Mouse (Mus musculus) urinary bladder, postnatal 36 days (tissue): ENCODE measurements around the gene Icosl.
"Not testable (repeated sequence)": the region's sequence is repeated elsewhere in the genome, so short reads cannot be mapped to it uniquely, and the experiment has no call there.

Experiments
- DNase-seq, 2 experiments: peaks; one replicate each; pipeline ENCODE4 v3.0.0; 2022; ENCODE audit warnings: low spot score in 2 of 2, mixed read lengths in 1 of 2

Icosl gene

DNA sequence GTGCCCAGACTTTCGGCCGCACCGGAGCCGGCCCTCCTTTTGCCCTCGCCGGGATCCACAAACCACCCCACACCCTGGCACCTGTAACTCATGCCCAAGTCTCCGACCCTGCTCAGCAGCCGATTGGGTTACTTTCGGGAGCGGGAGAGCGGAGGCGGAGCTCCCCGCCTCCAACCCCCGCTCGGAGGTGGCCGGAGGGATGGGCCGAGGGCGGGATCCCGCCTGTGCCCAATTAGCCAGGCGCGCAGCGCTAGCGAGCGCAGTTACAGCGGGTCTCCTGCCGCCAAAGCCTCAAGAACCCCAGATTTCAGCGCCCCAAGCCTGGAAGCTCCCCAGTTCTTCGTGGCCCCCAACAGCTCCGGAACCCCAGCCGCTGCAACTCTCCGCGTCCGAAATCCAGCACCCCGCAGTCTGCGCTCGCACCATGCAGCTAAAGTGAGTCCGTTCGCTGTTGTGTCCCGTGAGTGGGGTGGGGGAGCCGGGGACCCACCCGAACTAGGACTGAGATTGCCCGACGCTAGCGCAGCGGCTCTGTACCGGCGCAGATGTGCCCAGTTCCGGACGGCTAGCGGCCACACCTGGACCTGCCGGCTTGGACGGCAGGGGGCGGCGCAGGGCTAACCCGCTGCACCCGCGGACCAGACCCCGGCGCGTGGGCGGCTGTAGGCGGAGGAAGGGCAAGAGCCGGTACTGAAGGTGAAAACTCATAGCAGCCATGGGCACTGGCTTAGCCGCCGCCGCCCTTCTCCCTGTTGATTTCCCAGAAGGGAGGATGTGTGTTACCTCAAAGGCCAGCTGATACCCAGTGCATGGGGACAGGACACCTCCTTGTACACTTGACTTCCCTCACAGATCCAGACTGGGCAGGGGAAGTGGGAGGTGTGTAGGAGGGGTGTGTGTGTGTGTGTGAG is at the start of gene Icosl:
TSS of gene Icosl (plus strand) at position 202 of the 911 bp plus-strand sequence.
- peak; percentile 79 to 85 for DNase-seq

DNA sequence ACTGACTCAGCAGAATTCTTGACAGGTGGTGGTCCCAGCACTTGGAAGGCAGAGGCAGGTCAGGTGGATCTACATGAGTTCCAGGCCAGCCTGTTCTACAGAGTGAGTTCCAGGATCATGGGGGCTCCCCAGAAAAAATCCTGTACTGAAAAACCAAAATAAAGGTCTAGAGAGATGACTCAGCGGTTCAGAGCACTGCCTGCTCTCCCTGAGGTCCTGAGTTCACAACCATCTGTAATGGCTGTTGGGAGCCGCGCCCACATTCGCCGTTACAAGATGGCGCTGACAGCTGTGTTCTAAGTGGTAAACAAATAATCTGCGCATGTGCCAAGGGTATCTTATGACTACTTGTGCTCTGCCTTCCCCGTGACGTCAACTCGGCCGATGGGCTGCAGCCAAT is 49.1 kb upstream of the Icosl start:
- not testable (repeated sequence) for DNase-seq

DNA sequence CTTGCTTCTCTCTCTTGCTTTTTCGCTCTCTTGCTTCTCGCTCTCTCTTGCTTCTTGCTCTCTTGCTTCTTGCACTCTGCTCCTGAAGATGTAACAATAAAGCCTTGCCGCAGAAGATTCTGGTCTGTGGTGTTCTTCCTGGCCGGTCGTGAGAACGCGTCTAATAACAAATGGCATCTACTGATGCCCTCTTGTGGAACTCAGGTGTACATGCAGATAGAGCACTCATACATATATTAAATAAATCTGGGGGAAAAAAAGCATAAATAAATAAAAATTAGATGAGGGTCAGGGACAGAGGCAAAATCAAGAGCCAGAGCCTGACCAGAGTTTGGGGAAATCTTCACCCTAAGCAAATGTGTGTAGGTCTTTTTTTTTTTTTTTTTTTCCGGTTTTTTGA is 43.6 kb upstream of the Icosl start:
- not testable (repeated sequence) for DNase-seq

DNA sequence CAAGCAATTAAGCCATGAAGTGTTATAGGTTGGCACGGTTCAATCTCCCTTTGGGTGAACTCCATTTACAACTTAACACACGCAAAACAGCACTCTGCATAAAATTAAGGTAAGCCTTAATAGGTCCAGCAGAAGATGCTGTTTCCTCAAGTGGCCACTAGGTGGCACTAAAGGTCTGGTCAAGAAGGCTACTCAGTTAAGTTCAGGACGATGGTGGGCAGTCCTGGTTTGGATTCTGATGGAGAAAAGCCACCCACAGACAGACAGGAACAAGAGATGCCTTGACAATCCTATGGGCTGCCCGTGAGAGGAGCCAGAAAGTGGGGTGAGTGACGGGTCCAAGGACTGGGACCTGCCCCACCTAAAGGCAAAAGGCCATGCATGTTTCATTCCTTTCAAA is 41.0 kb upstream of the Icosl start:
- peak; percentile 55 to 69 for DNase-seq

DNA sequence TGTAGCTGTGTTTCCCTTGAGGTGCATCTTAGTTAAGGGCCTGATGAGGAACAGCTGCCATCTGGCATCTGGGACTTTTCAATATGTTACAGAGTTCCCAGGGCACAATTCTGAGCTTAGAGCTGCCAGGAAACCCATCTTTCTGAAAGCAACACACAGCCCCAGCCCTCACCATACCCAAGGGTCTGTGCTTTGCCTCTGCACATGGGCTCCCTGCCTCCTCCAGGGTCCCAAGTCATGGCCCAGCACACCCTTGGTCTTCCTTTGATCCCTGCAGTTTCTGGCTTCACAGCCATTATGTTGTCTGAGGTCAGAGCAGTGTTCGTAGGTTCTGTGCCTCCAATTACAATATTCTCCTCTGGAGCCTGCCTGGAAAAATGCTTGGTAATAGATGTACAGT is 40.0 kb upstream of the Icosl start:
- DNase-seq: no peak

DNA sequence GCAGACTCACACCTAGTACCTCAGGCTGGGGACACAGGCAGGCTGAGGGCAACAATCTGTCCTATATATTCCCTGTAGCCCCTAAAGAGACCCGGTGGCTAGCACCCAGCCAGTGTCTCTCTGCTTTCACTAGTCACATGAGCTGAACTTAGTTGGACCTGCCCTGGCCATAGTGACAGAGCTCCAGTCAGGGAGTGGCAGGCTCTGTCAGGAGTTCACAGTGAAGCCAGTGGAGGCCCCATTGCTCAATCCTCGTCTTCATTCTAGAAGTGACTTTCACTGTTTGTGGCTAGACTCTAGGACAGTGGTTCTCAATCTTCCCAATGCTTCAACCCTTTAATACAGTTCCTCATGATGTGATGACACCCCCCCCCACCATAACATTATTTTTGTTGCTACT is 37.1 kb upstream of the Icosl start:
- DNase-seq: no peak

DNA sequence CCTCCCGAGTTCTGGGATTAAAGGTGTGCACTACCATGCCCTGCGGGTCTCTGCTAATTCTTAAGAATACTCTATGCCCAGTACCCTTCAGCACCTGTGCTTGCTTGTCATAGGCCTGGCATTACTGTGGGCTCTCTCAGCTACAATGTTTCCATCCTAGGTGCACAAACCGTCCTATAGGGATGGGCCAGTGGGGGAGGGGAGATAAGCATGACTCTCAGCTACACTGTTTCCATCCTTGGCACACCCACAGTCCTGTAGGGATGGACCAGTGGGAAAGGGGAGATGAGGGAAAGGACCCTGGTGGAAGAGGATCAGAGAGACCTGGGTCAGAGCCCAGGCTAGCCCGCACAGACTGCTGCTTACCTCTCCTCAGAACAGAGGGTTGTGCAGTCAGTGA is 32.0 kb upstream of the Icosl start:
- DNase-seq: no peak

DNA sequence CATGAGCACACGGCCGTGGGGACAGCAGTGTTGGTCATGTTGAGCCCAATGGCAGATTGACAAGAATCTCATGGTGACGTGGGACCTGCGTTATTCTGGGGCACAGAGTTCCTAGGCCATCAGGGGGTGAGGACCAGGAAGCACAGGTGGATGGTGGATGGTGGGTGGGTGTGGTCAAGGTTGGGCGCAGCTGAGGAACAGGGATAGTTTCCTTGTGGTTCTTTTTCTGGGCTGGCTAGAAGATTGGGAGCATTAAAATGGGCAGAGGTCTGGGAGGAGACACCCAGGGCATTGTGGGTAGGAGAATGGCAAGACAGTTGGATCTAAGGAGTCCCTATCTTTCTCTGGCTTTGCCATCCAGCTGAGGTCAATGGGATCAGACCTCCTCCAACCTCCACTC is 27.5 kb upstream of the Icosl start, which contains the start of gene Dnmt3l:
TSS of gene Dnmt3l (plus strand) at position 301 of the 400 bp plus-strand sequence.
- DNase-seq: no peak

DNA sequence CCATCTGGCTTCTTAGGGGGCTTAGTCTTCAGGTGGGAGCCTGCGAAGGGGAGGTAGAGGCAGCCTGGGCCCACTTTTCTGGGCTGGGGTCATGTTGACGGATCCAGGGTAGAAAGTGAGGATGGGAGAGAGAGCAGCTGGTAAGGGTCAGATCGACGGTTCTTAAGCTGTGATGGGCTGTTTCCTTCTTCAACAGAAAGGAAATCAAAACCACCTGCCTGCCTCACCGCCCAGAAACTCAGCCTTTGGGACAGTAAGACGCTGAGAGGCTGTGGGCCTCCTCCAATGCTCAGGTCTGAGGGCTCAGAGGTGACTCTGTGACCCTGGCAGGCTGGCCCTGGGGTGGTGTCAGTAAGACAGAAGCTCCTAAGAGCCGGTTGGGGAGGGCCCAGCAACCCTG is 27.0 kb upstream of the Icosl start:
- DNase-seq: no peak

DNA sequence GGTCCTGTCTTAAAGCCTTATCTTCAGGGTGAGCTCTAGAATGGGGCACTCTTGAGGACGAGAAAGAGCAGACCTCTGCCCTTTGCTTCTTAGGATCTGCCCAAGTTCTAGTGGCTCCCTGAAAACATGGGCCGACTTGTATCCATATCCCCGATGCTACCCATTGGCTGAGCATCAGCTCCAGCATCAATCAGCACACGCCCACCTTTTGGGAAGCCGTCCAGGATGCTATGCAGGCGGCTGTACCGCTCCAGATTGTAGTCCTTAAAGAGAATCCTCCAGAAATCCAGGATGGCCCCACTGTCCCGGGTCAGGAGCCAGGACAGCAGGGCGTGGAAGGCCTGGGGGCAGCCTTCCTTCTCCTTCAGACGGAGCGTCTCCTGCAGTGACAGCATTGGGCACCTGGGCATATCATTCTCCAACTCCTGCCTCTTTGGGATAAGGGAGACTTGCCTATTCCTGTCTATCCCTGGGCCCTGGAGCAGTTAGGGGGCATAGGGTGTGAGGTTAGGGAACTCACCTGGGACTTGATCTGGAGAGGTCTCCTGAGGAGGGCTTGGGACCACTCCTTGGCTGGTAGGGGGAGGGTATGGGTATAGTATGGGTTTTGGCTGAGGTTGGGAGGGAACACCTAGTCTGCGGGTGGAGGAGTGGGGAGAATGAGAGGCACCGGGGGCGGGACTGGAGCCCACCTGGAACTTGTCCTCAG is 26.3 kb upstream of the Icosl start:
- DNase-seq: no peak

DNA sequence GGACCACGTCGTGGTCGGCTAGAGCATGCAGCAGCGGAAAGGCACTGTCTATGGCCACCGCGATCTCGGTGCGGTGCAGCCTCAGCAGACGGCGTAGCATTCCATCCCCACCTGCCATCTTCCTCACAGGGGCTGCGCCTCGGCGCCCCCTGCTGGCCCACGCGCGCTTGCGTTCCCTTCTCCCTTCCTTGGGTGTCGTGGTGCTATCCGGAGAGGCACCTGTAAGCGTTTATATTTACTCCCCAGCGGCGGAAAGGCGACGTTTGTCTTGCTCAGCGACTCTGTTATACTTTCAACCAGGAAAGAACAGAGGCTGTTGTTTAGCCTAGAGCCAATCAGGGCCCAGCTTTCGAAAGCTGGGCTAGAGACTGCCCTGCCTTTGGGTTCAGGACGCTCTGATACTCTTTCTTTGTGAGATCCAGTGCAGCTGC is 25.7 kb upstream of the Icosl start, which contains the start of gene Aire:
TSS of gene Aire (minus strand) at position 205 of the 431 bp plus-strand sequence.
- DNase-seq: peak; percentile 33 to 64

DNA sequence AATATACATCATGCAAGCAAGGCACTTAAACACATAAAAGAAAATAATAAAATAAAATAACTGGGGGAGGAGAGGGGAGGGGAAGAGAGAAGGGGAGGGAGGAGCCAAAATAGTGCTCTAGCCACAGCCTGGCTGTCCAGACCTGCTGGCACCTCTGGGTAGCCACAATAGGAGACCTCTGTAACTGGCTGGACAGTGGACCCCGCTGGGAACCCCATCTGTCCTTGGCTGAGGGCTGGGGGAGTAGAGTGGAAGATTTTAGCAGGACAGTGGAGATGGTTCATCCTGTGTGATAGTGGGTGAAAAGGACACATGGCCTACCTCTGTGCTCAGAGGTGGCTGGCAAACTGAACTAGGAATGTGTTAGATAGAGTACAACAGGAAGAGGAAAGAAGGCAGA is 24.6 kb upstream of the Icosl start:
- no peak for DNase-seq

DNA sequence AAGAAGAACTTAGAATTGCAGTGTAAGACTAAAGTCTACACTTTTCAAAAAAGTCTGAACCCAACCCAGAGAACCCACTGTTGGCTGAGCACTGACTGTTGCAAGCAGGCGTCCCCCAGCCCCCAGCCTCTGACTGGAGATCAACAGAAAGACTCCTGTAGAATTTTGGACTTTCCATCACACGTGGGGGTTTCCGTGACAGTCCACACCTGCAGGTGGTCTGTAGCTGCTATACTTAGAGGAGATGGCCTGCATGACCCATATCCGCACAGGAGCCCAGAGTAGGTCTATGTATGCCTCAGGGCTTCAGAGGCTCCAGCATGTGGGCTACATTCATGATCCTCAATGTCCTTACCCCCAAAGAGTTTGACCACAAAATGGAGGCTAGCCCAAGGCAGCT is 22.7 kb upstream of the Icosl start:
- DNase-seq: no peak

DNA sequence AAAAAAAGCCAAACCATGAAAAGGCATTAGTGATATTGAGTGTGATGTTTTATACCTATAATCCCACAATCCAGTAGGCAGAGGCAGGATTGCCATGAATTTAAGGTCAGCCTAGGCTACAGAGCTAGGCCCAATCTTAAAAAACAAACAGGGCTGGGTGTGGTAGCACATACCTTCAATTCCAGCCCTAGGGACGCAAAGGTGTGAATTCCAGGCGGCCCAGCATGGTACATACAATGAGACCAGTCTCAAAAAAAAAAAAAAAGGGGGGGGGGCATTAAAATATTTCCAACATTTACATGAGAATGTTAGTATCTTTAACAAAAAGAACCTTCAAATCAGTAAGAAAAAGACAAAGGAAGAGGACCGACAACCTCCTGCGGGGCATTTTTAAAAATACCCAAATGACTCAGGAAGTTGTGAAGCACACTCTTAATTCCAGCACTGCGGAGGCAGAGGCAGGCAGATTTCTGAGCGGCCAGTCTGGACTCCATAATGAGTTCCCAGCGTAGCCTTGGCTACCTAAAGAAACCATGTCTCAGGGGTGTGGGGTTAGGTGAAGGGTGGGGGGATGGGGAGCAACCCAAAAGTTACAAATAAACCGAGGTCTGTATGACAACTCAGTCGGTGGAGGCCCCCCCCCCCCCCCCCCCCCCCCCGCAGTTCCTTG is 20.9 kb upstream of the Icosl start:
- DNase-seq: no peak

DNA sequence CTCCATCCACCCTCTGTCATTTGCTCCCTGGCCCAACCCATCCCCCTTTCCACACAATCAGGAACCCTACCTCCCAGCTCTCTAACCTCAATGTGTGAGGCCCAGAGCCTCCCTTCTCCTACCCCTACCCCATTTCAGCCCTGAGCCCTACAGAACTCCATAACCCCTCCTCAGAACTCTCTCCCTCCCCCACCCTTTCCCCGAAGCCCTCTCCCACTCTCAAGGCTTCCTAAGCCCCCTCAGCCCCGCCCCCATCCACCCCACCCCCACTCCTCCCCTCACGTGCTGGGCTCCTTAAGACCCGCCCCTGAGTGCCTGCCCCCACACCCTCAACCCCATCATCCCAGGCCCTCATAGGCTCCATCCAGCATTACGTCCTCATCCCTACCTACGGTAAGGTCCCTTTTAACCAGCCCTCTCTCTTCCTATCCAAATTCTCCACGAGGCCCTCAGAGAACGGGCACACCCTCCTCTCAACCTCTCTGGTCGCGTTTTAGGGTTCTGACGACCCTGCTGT is 19.5 kb upstream of the Icosl start:
- no peak for DNase-seq

DNA sequence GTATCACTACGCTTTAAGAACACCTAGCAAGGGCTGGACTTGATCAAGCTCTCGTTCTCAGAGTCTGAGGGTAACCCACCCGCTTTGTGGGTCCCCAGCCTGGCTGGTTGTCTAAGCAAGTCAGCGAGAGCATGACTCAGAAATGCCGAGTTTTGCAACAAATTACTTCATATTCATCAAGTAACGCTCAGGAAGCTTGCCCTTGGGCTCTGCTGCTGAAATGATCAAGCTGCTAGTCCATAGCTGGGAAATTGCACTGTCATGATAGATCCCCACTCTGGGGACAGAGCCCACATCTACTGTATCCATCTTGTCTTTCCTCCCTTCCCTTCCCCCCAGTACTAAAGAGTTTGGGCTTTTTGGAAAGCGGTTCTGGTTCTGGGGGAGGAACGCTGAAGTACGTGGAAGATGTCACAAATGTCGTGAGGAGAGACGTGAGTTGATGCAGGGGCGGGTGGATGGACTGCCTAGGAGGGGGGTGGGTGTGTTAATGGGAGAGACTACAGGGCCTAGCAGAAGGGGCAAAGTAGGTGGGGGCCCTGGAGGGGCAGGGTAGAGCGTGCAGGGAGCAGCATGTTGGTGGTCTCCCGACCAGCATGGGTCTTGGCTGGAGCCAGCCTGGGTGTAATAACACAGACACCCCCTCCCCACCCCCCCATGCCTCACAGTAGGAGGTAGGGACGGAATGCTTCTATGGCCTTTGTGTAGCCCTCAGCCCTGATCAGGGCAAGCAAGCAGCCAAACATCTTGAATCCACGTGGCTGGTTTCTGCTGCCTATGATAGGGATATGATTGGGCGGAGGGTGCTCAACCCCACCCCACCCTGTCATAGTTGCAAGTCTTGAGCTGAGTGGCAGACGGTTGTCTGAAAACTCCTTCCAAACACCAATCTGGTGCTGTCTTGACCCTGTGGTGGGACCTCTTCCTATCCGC is 14.2 kb upstream of the Icosl start:
- peak; percentile 25 to 50 for DNase-seq

DNA sequence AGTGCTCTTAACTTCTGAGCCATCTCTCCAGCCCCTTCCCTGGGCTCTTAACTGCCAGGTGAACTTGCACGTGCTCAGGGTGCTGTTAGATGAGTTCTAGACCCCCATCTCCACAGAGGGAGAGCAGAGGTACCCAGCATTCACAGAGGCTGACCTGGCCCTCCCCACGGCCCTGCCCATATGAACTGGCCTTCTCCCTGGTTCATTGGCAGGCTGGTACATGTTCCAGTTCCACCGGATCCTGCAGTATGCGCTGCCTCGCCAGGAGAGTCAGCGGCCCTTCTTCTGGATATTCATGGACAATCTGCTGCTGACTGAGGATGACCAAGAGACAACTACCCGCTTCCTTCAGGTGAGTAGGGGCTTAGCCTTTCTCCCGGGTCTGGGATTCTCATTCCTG is 12.0 kb upstream of the Icosl start:
- DNase-seq: peak; percentile 60 to 66

DNA sequence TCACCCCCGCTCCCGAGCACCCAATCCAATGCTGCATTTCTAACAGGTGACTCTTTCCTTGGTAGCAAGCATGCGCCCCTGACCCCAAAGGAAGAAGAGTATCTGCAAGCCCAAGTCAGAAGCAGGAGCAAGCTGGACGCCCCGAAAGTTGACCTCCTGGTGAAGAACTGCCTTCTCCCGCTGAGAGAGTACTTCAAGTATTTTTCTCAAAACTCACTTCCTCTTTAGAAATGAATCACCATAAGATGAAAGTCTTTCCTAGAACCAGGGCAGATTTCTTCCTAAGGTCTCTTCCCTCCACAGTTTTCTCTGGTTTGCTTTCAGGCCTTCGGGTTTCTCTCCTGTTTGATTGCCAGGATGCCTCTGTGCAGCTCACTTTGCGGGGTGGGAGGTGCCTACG is 6.0 kb upstream of the Icosl start:
- no peak for DNase-seq

DNA sequence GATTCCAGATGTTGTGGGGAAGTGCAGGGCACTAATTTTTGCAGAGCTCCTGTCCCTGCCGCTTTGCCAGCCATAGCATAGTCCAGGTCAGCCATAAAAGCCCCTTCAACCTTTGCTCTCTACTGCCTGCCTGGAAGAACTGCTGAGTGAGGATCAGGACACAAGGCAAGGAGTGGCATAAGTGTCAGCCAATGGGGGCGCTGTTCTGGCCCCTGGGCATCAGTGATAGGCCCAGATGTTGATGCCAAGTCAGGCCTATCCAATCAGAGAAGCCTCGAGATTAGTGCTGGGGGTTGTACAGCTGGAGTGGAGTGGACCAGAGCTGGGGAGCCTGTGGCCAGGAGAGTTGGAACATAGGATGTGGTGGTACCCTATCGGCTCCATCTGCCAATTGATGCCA is 1.9 kb upstream of the Icosl start:
- no peak for DNase-seq

DNA sequence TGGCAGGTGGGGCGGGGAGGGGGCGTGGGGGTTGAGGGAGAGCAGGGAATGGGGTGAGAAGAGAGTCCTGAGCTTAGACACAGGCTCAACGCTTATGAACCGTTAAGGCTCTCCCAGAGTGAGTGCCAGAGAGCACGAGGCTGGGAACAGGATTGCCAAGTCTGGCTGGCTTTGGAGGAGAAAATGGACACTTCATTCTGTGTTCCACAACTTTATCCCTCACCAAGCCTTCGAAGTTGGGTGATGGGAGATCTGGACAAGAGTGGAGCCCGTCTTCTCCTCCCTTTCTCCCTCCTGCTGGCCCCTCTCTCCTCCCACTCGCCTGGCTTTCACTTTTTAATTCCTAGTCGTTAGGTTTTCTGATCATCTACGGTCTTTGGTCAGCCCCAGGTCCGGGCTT is 561 bp upstream of the Icosl start:
- DNase-seq: peak in 1 of 2 experiments; percentile 21

DNA sequence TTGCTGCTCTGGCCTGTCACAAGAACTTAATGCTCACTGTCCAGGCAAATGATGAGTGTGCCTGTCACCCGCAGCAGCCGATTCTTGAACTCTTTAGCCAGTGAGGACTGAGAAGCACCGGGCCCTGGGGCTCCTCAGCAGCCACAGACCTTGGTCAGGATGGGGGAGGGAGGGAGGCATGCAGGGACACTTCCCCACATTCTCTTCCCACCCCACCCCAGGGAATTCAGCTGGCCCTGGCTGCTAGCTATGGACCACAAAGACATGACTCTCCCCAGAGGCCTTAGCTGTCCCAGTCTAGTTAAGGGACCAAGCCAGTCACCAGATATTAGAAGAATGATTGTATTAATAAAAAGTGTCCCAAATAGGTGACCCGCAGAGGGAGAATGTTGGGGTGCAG is 5.0 kb downstream of the Icosl start:
- no peak for DNase-seq
